Mouse (Mus musculus): ENCODE data around the gene Mtrf1.
"Not testable (repeated sequence)": the region's sequence is repeated elsewhere in the genome, so short reads cannot be mapped to it uniquely, and the experiment has no call there.

Mtrf1 gene

GRCm38 (mm10) chr14:79445055-79445620, 47.6 kb downstream of the Mtrf1 start:
- DNase-seq (ENCODE audit: low read depth, low spot score), result no peak

DNA sequence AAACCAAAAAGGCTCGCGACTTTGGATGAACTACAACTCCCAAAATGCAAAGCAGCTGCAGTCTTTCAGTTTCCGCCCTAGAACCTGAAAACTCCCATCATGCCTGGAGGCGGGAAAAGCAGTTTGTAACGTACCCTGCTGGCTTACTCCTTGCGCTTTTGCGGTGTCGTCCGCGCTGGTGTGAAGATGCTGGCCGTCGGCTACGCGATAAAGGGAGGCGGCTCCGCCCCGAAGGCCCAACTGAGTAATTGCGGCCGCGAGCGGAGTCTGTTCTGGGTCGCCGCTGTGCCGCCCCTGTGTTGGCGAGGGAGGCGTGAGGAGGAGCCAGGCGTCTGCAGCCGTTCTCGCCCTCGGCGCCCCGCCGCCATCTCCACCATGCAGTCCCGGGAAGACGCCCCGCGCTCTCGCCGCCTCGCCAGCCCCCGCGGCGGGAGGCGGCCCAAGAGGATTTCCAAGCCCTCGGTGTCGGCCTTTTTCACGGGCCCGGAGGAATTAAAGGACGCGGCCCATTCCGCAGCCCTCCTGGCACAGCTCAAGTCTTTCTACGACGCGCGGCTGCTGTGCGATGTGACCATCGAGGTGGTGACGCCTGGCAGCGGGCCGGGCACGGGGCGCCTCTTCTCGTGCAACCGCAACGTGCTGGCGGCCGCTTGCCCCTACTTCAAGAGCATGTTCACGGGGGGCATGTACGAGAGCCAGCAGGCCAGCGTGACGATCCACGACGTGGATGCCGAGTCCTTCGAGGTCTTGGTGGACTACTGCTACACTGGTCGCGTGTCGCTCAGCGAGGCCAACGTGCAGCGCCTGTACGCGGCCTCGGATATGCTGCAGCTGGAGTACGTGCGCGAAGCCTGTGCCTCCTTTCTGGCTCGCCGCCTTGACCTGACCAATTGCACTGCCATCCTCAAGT, 54.4 kb downstream of the Mtrf1 start, which contains the start of gene Kbtbd6:
TSS of gene Kbtbd6 (plus strand) at position 155 of the 910 bp plus-strand sequence.
- peak; percentile 33 for DNase-seq (ENCODE audit: low read depth, low spot score)

- DNase-seq (ENCODE audit: low read depth, low spot score), result not testable (repeated sequence)
Measured at GRCm38 (mm10) chr14:79452591-79452934, 55.0 kb downstream of the Mtrf1 start.

GRCm38 (mm10) chr14:79460401-79460800, 62.8 kb downstream of the Mtrf1 start:
- no peak for DNase-seq (ENCODE audit: low read depth, low spot score)

DNA sequence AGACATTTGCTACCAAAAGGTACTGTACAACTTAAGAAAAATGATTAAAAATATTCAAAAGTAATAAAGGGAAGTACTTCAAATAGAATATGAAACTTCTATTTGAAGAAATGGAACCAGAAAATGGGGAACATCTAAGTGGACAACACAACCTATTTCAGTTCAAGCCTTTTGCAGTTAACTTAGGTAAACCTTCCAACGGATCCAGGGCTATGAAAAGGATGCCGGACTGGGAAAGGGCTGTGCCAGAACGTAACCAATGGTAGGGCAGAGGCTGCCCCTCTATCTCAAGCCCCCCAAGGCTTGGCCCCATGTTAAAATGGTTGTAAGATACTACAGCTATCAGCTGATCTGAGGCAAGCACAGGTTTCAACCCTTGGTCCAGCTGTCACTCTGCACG, 63.4 kb downstream of the Mtrf1 start:
- DNase-seq (ENCODE audit: low read depth, low spot score), result no peak

DNA sequence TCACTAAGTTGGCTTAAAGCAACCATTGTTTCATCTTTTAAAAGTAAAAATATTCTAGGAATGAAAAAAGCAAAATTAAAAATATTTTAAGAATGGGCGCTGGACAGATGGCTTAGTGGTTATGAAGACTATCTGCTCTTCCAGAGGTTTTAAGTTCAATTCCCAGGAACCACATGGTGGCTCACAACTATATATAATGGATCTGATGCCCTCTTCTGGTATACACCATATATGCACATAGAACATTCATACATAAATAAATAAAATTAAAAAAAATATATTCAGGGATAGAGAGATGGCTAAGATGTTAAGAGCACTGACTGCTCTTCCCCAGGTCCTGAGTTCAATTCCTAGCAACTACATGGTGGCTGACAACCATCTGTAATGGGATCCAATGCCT, 68.1 kb downstream of the Mtrf1 start:
- DNase-seq (ENCODE audit: low read depth, low spot score), result peak; percentile 50

GRCm38 (mm10) chr14:79467621-79468020, 70.0 kb downstream of the Mtrf1 start:
- peak; percentile 77 for DNase-seq (ENCODE audit: low read depth, low spot score)
